Mouse (Mus musculus) heart, embryonic 10.5 days (tissue): Measurements from ENCODE around the gene Ppp2r3d. TPM values are rescaled to one million over a fixed set of nuclear protein-coding genes. Genes with fewer than 3 reads are reported as not detected.

Source experiments
- DNase-seq: peaks from one replicate; pipeline ENCODE4 v3.0.0-alpha.2; 2017; ENCODE audit warnings: low spot score
- H3K27ac ChIP-seq: fragments of 300-500 bp; sonication (generic); 2 replicates; pipeline ENCODE4 v1.5.1; 2016; ENCODE audit warnings: mild to moderate bottlenecking
- H3K27me3 ChIP-seq: fragments of 300-500 bp; sonication (generic); 2 replicates; pipeline ENCODE4 v1.6.1; 2016; ENCODE audit warnings: mild to moderate bottlenecking; ENCODE audit not compliant: poor library complexity, insufficient read depth, severe bottlenecking
- H3K36me3 ChIP-seq: fragments of 300-500 bp; sonication (generic); 2 replicates; pipeline ENCODE4 v1.6.1; 2016; ENCODE audit warnings: mild to moderate bottlenecking, moderate library complexity
- H3K4me1 ChIP-seq: fragments of 300-500 bp; sonication (generic); 2 replicates; pipeline ENCODE4 v1.6.1; 2016; ENCODE audit warnings: mild to moderate bottlenecking
- H3K4me3 ChIP-seq: fragments of 300-500 bp; sonication (generic); 2 replicates; pipeline ENCODE4 v1.5.1; 2016; ENCODE audit warnings: mild to moderate bottlenecking, moderate library complexity
- H3K9me3 ChIP-seq: fragments of 300-500 bp; sonication (generic); 2 replicates; pipeline ENCODE4 v1.6.1; 2016; ENCODE audit warnings: mild to moderate bottlenecking, moderate library complexity
- WGBS: fragments of 180-500 bp; shearing (Covaris S2); methylation state at CpG from one replicate; pipeline ENCODE4 v1.1.7; 2016; 5-methylcytosine and 5-hydroxymethylcytosine counted together
- polyA plus RNA-seq: library from polyadenylated mRNA; unstranded; fragments of >200 nt; fragmentation: Nextera tagmentation; extraction: Ambion mirVana; gene quantifications from 2 replicates; pipeline ENCODE4 v1.2.1, GENCODE M21; 2016

Gene Ppp2r3d
- polyA plus RNA-seq, 1 experiment from 2014 or later, result 125 TPM

- H3K9me3 ChIP-seq, result peaks cover 34% of the 10 kb centered on the region
- H3K36me3 ChIP-seq, result peaks cover 38% of the 10 kb centered on the region
- no peaks in the 10 kb centered on the region for H3K4me1 ChIP-seq
- peak; percentile 76 for DNase-seq
- no peak overlapping the region for H3K27ac ChIP-seq
- H3K4me3 ChIP-seq, result no peak overlapping the region
- 96% methylated on average over 22 of the region's 22 CpGs for WGBS
- no peaks in the 10 kb centered on the region for H3K27me3 ChIP-seq
Observed at GRCm38 (mm10) chr9:124438686-124439346, 37.9 kb downstream of the Ppp2r3d start.

DNA sequence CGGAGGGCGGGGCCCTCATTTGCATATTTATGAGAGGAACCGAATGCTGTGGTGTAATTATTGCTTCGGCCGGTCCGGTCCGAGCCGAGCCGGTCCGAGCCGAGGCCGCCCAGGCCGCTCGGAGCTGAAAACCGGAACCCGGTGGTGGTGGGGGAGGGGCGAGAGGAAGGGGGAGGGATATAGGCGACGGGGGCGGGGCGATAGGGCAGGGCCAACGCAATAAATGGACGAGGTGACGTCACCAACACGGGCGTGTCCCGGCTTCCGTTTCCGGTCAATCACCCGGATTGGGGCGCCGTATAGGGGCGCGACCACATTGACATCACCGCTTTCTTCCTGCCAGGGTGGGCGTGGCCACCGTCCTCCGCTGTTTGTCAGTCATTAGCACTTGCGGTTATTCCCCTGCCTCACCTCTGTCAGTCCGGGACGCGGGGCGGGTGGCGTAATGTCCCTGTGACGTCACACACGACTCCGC, 51.2 kb downstream of the Ppp2r3d start:
- no peaks in the 10 kb centered on the region for H3K9me3 ChIP-seq
- DNase-seq, result peak; percentile 95
- H3K36me3 ChIP-seq, result no peaks in the 10 kb centered on the region
- H3K27ac ChIP-seq, result peak overlapping the region; percentile 97
- WGBS, result under 1% methylated on average over 45 of the region's 47 CpGs
- H3K4me1 ChIP-seq, result no peaks in the 10 kb centered on the region
- H3K27me3 ChIP-seq, result no peaks in the 10 kb centered on the region
- peak overlapping the region; percentile 85 for H3K4me3 ChIP-seq

GRCm38 (mm10) chr9:124424542-124425410, 51.9 kb downstream of the Ppp2r3d start:
- under 1% methylated on average over 48 of the region's 48 CpGs for WGBS
- peak overlapping the region; percentile 97 for H3K27ac ChIP-seq
- no peaks in the 10 kb centered on the region for H3K4me1 ChIP-seq
- no peaks in the 10 kb centered on the region for H3K36me3 ChIP-seq
- H3K4me3 ChIP-seq, result peak overlapping the region; percentile 85
- no peaks in the 10 kb centered on the region for H3K9me3 ChIP-seq
- peak; percentile 99 for DNase-seq
- H3K27me3 ChIP-seq, result no peaks in the 10 kb centered on the region

DNA sequence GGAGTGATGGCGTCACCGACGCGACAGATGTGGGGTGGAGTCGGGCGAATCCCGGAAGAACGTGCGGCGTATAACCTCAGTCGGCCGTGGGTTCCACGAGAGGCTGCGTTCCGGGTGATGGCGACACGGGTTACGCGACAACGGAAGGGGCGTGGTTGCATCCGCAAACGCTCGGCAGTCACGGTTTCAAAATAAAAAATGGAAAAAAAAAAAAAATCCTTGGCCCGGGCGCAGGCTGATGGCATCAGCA, 52.5 kb downstream of the Ppp2r3d start:
- no peak for DNase-seq
- Histone ChIP-seq H3K27ac (peak overlapping the region; percentile 97), H3K36me3 (no peaks in the 10 kb centered on the region), H3K4me3 (peak overlapping the region; percentile 85), H3K27me3 (no peaks in the 10 kb centered on the region), H3K9me3 (no peaks in the 10 kb centered on the region), H3K4me1 (no peaks in the 10 kb centered on the region)
- 0% methylated on average over 27 of the region's 27 CpGs for WGBS

DNA sequence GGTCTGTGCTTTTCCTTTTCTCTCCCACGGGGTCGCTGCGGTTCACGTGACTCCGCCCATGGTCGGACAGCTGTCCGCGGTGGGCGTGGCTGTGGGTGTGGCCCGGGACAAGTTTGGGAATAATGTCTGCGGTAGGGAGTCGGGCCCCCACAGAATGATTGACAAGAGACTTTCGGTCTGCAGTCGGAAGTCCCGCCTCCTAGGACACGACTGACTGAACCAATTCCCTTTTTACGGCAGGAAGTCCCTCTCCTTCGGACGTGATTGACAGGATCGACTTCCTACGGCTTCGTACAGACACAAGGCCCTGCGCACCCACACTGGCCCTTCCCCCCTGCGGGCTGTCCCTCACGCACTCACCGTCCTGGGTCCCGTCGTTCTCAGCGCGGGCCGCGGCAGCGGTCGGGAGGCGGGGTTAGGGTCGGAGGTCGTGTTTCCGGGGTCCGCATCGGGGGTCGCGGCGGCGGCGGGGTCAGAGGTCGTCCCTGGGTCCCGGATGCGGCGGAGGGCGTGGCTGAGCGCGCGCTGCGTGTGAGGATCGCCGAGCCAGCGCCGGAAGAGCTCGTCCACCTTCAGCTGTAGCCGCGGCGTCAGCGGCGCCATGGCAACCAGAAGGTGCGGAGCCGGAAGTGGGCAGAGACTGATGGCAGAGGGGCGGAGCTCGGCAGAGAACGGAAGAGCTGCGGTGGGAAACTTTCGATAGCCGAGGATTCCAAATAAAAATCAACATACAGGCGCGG, 53.0 kb downstream of the Ppp2r3d start:
- H3K27ac ChIP-seq, result peak overlapping the region; percentile 97
- DNase-seq, result peak; percentile 99
- H3K36me3 ChIP-seq, result no peaks in the 10 kb centered on the region
- under 1% methylated on average over 74 of the region's 74 CpGs for WGBS
- no peaks in the 10 kb centered on the region for H3K27me3 ChIP-seq
- H3K4me3 ChIP-seq, result peak overlapping the region; percentile 85
- H3K4me1 ChIP-seq, result no peaks in the 10 kb centered on the region
- no peaks in the 10 kb centered on the region for H3K9me3 ChIP-seq

- Histone ChIP-seq H3K4me3 (peak overlapping the region; percentile 85), H3K27me3 (no peaks in the 10 kb centered on the region), H3K9me3 (no peaks in the 10 kb centered on the region), H3K27ac (peak overlapping the region; percentile 97), H3K36me3 (no peaks in the 10 kb centered on the region), H3K4me1 (no peaks in the 10 kb centered on the region)
- under 1% methylated on average over 59 of the region's 59 CpGs for WGBS
- DNase-seq, result peak; percentile 99
Observed at GRCm38 (mm10) chr9:124422900-124423551, 53.7 kb downstream of the Ppp2r3d start.

DNA sequence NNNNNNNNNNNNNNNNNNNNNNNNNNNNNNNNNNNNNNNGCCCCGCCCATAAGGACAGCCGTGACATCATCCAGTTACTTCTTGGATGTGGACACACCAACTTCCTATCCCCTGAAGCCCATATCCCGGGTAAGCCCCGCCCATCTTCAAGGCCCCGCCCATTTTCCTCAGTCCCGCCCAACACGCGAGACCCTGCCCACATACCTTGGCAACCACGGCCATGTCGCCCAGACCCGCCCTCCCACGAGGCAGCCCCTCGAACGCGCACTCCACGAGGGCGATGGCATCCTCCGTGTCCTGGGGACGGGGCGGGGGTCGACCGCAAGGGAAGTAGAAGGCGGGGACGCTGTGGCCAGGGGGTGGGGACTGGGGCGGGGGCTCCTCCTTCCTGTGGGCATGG, 54.3 kb downstream of the Ppp2r3d start:
- H3K27me3 ChIP-seq, result no peaks in the 10 kb centered on the region
- WGBS, result 3% methylated on average over 24 of the region's 25 CpGs
- no peaks in the 10 kb centered on the region for H3K9me3 ChIP-seq
- peak overlapping the region; percentile 97 for H3K27ac ChIP-seq
- H3K36me3 ChIP-seq, result no peaks in the 10 kb centered on the region
- H3K4me1 ChIP-seq, result no peaks in the 10 kb centered on the region
- no peak for DNase-seq
- H3K4me3 ChIP-seq, result peak overlapping the region; percentile 85

DNA sequence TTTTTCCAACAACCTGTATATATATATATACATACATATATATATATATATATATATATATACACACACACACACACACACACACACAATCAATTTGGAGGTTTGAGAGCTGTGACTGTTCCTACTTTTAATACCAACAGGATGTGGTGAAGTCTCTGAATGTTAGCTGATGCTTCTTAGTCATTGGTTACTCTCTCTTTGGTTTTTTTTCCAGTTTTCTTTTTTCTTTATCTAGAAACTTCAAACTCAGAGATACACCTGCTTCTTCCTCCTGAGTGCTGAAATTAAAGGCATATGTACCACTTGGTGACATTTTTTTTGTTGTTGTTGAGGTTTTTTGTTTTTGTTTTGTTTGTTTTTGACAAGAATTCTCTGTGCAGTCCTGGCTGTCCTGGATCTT, 63.8 kb downstream of the Ppp2r3d start:
- Histone ChIP-seq H3K36me3 (no peaks in the 10 kb centered on the region), H3K27me3 (no peaks in the 10 kb centered on the region), H3K27ac (no peak overlapping the region), H3K9me3 (no peaks in the 10 kb centered on the region), H3K4me3 (no peak overlapping the region), H3K4me1 (no peaks in the 10 kb centered on the region)
- no peak for DNase-seq

DNA sequence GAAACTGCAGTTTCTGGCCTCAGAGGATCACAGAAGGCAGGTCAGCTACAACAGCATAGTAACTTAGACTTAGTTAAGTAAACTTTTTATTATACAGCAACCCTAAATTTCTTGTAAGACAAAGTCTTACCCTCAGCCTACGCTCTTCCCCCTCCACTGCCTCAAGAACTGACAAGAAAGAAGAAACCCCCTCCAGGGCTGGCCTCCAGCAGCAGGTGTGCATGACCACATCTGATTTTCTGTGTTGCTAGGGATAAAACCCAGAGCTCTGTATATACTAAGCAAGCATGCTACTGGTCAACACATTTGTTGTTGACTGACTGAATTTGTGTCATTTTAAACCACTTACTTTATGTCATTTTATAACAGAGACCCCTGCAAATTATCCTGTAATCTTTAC, 65.1 kb downstream of the Ppp2r3d start:
- Histone ChIP-seq H3K27me3 (no peaks in the 10 kb centered on the region), H3K4me1 (no peaks in the 10 kb centered on the region)
- 40% methylated on average over 1 of the region's 1 CpGs for WGBS

GRCm38 (mm10) chr9:124408564-124408963, 68.1 kb downstream of the Ppp2r3d start:
- H3K4me1 ChIP-seq, result no peaks in the 10 kb centered on the region
- no peak for DNase-seq
- WGBS, result 75% methylated on average over 1 of the region's 1 CpGs
- no peaks in the 10 kb centered on the region for H3K27me3 ChIP-seq
- no peak overlapping the region for H3K27ac ChIP-seq
- H3K4me3 ChIP-seq, result no peak overlapping the region
- H3K9me3 ChIP-seq, result no peaks in the 10 kb centered on the region
- no peaks in the 10 kb centered on the region for H3K36me3 ChIP-seq

More for the DNA sequence above, 65.1 kb downstream of the Ppp2r3d start:
- Histone ChIP-seq H3K27ac (no peak overlapping the region), H3K4me3 (no peak overlapping the region), H3K36me3 (no peaks in the 10 kb centered on the region), H3K9me3 (no peaks in the 10 kb centered on the region)
- no peak for DNase-seq
